Mouse (Mus musculus) heart, postnatal 0 days (tissue): Measurements from ENCODE around the gene Cxcl2.

ENCODE experiments used
- CTCF ChIP-seq: IDR thresholded peaks from 2 replicates; pipeline ENCODE4 v1.5.1; 2016; ENCODE audit warnings: antibody characterized with exemption, control low read depth, low read depth
- EP300 ChIP-seq: IDR thresholded peaks from 2 replicates; pipeline ENCODE4 v1.6.1; 2016; ENCODE audit warnings: antibody characterized with exemption, low read depth

DNA sequence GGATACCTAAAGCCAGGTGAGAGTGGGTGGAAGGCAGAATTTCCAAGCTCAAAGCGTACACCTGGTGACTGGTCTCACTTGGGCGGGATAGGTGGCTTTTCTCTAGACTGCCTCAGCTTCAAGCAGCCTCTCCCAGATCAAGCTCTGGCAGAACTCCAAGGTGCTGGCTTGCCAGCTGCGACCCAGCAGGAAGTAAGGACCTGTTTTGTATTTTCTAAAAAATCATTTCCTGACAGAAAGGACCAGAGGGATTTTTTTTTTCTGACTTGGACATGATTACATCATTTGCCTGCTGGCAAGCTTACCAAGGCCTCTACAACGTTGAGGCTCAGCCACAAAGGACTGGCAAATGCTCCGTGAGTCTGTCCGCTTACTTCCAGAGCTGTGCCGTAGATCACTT lies 3.5 kb upstream of the Cxcl2 start:
- no peak for TF ChIP-seq EP300
- no peak for TF ChIP-seq CTCF
